Mouse (Mus musculus): Measurements from ENCODE around the gene Ccr9.
A peak's percentile ranks its signal among the peaks of the same experiment; 100 is the strongest.
"Not testable (repeated sequence)": the region's sequence is repeated elsewhere in the genome, so short reads cannot be mapped to it uniquely, and the experiment has no call there.

Ccr9 gene

GRCm38 (mm10) chr9:123678327-123679105 lies at the start of gene Ccr9, which contains the start of gene Slc6a20a:
Gene Ccr9 (plus strand): TSS chr9:123678439.
Gene Slc6a20a (minus strand): TSS chr9:123678885.
- DNase-seq (ENCODE audit: low read depth) = no peak

GRCm38 (mm10) chr9:123631666-123632065 lies 46.6 kb upstream of the Ccr9 start:
- no peak for DNase-seq (ENCODE audit: low read depth)

GRCm38 (mm10) chr9:123632281-123632680 lies 46.0 kb upstream of the Ccr9 start, which contains the start of gene Slc6a20b:
Gene Slc6a20b (minus strand): TSS chr9:123632565.
- DNase-seq (ENCODE audit: low read depth) = no peak

GRCm38 (mm10) chr9:123632993-123633392 lies 45.2 kb upstream of the Ccr9 start:
- DNase-seq (ENCODE audit: low read depth) = no peak

- no peak for DNase-seq (ENCODE audit: low read depth)
These were observed 41.5 kb upstream of the Ccr9 start for GRCm38 (mm10) chr9:123636771-123637170.

GRCm38 (mm10) chr9:123638231-123638630 lies 40.0 kb upstream of the Ccr9 start:
- no peak for DNase-seq (ENCODE audit: low read depth)

GRCm38 (mm10) chr9:123638668-123639089 lies 39.6 kb upstream of the Ccr9 start:
- peak; percentile 62 for DNase-seq (ENCODE audit: low read depth)

GRCm38 (mm10) chr9:123640106-123640505 lies 38.1 kb upstream of the Ccr9 start:
- no peak for DNase-seq (ENCODE audit: low read depth)

GRCm38 (mm10) chr9:123649785-123650511 lies 28.3 kb upstream of the Ccr9 start:
- DNase-seq (ENCODE audit: low read depth) = no peak

- no peak for DNase-seq (ENCODE audit: low read depth)
These were observed 26.9 kb upstream of the Ccr9 start for GRCm38 (mm10) chr9:123651369-123651768.

GRCm38 (mm10) chr9:123657457-123657856 lies 20.8 kb upstream of the Ccr9 start:
- no peak for DNase-seq (ENCODE audit: low read depth)

GRCm38 (mm10) chr9:123658981-123659380 lies 19.3 kb upstream of the Ccr9 start:
- DNase-seq (ENCODE audit: low read depth) = no peak

- DNase-seq (ENCODE audit: low read depth) = not testable (repeated sequence)
These were observed 18.1 kb upstream of the Ccr9 start for GRCm38 (mm10) chr9:123659986-123660676.

GRCm38 (mm10) chr9:123665645-123666044 lies 12.6 kb upstream of the Ccr9 start:
- DNase-seq (ENCODE audit: low read depth) = peak; percentile 77

- no peak for DNase-seq (ENCODE audit: low read depth)
These were observed 959 bp downstream of the Ccr9 start for GRCm38 (mm10) chr9:123679198-123679597.

GRCm38 (mm10) chr9:123683704-123684103 lies 5.5 kb downstream of the Ccr9 start:
- peak; percentile 38 for DNase-seq (ENCODE audit: low read depth)

- DNase-seq (ENCODE audit: low read depth) = no peak
These were observed 8.0 kb downstream of the Ccr9 start for GRCm38 (mm10) chr9:123686206-123686605.

- no peak for DNase-seq (ENCODE audit: low read depth)
These were observed 10.0 kb downstream of the Ccr9 start for GRCm38 (mm10) chr9:123688227-123688626.

GRCm38 (mm10) chr9:123695634-123696302 lies 17.5 kb downstream of the Ccr9 start:
- no peak for DNase-seq (ENCODE audit: low read depth)

GRCm38 (mm10) chr9:123701822-123702221 lies 23.6 kb downstream of the Ccr9 start:
- no peak for DNase-seq (ENCODE audit: low read depth)

- peak; percentile 17 for DNase-seq (ENCODE audit: low read depth)
These were observed 31.0 kb downstream of the Ccr9 start for GRCm38 (mm10) chr9:123709226-123709625.

GRCm38 (mm10) chr9:123713111-123713510 lies 34.9 kb downstream of the Ccr9 start:
- DNase-seq (ENCODE audit: low read depth) = peak; percentile 24

Data from NIH3T3 (cell line).